Mouse (Mus musculus) adrenal gland, adult (tissue): ENCODE results near the gene Spata21.

Experiments
- DNase-seq, 2 experiments: peaks; one replicate each; pipeline ENCODE4 v3.0.0; 2022 to 2023; ENCODE audit warnings: low spot score in 1 of 2; ENCODE audit not compliant: inconsistent age in 2 of 2

Spata21 gene

GRCm38 (mm10) chr4:141088033-141088432 lies at the start of gene Spata21:
Gene Spata21, plus strand, starts transcription at chr4:141088333.
- DNase-seq = no peak

DNA sequence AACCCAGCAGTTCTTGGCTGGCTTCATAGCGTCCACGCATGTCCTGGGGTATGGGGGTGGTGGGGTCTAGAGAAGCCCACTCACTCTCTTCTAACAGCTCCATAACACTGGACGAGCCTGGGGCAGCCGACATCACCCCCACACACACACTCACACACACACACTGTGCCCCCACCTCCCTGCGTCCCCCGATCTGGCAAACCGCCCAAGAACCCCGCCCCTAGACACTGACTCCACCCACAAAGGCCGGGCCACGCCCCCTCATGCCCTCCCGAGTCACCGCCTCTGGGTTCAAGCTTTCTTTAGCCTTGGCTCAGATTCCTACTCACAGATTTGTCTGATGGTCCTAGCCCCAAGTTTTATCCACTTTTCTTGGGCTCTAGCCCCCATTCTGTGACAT lies 47.0 kb upstream of the Spata21 start:
- peak in 1 of 2 experiments; percentile 70 for DNase-seq

- DNase-seq = peak in 1 of 2 experiments; percentile 76
Measured at GRCm38 (mm10) chr4:141044816-141045215, 43.3 kb upstream of the Spata21 start.

GRCm38 (mm10) chr4:141048810-141049475 lies 39.2 kb upstream of the Spata21 start:
- DNase-seq = no peak

DNA sequence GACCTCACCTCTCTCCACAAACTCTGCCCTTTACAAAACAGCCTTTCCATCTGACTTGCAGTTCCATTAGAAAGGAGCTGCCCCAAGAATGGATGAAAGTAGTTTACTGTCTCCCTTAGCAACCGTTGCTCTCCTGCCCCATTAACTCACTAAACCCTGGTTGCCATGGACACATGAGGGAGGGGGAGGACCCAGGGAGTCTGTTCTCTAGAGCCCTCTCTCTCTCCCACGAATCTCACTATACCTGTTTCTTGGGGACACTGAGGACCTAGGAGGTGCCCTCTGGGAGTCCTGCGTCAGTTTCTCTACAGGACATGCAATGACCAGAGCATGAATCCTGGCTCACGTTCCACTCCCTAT lies 38.7 kb upstream of the Spata21 start:
- DNase-seq = no peak

GRCm38 (mm10) chr4:141052442-141052841 lies 35.7 kb upstream of the Spata21 start:
- no peak for DNase-seq

GRCm38 (mm10) chr4:141053138-141053537 lies 35.0 kb upstream of the Spata21 start:
- DNase-seq = no peak

- no peak for DNase-seq
Measured at GRCm38 (mm10) chr4:141053568-141054161, 34.5 kb upstream of the Spata21 start.

DNA sequence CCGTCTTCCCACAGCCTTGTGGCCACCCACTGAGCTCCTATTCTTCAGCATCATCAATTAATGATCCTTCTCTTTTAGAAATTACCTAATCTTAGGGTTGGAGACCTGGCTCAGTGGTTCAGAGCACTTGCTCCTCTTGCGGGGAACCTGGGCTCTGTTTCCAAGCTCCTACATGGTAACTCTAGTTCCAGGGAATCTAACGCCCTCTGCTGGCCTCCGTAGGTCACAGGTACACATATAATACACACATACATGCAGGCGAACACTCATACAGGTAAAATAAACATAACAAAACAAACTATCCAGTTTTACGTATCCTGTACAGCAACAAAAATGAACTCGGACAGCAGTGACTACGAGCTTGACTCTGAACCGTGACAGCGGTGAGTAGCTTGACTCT lies 31.2 kb upstream of the Spata21 start:
- no peak for DNase-seq

DNA sequence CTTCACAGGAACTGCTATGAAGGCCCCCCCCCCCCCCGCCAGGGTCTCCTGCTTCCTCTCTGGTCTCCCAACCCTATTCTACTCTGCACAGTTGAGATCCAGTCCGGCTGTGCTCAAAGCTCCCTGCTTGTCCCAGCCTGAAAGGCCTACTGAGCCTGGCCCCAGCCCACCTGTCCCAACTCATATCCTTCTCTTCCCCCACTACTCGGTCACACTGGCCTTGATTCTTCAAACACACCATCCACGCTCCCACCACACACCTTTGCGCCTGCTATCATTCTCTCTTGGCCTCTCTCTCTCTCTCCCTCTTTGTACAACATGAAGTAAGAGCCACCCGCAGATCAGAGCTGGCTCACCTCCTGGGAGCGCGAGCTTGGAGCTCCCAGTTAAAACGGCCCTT lies 29.3 kb upstream of the Spata21 start:
- DNase-seq = peak in 1 of 2 experiments; percentile 20

- no peak for DNase-seq
Measured at GRCm38 (mm10) chr4:141059616-141060425, 28.3 kb upstream of the Spata21 start.

- DNase-seq = peak; percentile 100
Measured at GRCm38 (mm10) chr4:141060426-141061301, 27.5 kb upstream of the Spata21 start, which contains the start of gene Crocc. Gene Crocc, minus strand, starts transcription at chr4:141060550.

DNA sequence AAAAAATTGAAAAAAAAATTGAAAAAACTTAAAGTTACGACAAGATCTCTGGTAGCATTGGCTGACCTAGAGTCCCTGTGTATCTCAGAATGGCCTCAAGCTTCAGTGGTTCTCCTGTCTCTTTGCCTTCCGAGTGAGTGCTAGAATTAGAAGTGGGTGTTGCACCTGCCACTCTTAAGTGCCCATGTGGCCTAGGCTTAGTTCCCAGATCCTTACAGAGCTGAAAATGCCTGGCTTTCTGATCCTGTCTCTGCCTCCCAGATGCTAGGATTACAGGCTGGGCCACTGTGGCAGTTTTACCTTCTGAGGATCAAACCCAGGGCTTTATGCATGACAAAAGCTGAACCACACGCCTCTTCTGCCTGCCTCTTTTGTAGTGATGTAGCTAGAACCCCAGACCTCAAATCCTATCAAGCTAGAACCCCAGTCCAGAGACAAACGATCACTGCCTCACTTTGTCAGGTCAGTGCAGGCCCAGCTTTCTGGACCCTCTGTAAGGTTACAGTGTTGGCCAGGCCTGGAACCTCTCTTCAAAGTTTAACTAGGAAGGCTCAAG lies 24.0 kb upstream of the Spata21 start:
- DNase-seq = peak in 1 of 2 experiments; percentile 27

GRCm38 (mm10) chr4:141065123-141065522 lies 23.0 kb upstream of the Spata21 start:
- peak; percentile 81 to 90 for DNase-seq

GRCm38 (mm10) chr4:141066709-141067515 lies 21.2 kb upstream of the Spata21 start:
- peak in 1 of 2 experiments; percentile 62 for DNase-seq

- DNase-seq = no peak
Measured at GRCm38 (mm10) chr4:141067516-141068046, 20.6 kb upstream of the Spata21 start.

GRCm38 (mm10) chr4:141068655-141069054 lies 19.5 kb upstream of the Spata21 start:
- peak in 1 of 2 experiments; percentile 19 for DNase-seq

- peak; percentile 50 to 79 for DNase-seq
Measured at GRCm38 (mm10) chr4:141069731-141070130, 18.4 kb upstream of the Spata21 start.

DNA sequence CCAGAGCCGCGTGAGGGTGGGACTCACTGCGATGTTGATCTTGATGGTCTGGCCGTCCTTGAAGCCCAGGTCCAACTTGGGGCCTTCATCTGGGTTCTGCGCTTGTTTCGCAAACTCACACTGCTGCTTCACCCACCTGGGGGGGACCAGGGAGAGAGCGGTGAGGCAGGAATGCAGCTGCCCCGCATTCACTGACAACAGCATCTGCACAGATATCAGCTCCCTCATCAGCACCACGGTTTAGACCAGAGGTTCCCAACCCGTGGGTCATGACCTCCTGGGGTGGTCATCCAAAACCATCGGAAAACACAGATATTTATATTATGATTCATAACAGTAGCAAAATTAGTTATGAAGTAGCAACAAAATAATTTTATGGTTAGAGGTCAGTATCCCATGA lies 15.6 kb upstream of the Spata21 start:
- no peak for DNase-seq
